Mouse (Mus musculus) kidney, postnatal 4 days (tissue): Measurements from ENCODE around the gene Arhgap32.
"Not testable (repeated sequence)": the region's sequence is repeated elsewhere in the genome, so short reads cannot be mapped to it uniquely, and the experiment has no call there.

Source experiments
- DNase-seq, 2 experiments: peaks; one replicate each; pipeline ENCODE4 v3.0.0; 2021; ENCODE audit warnings: mixed read lengths in 2 of 2

Arhgap32 gene

GRCm38 (mm10) chr9:32138616-32139015 lies 22.7 kb downstream of the Arhgap32 start:
- DNase-seq: no peak

GRCm38 (mm10) chr9:32139641-32140040 lies 23.7 kb downstream of the Arhgap32 start:
- no peak for DNase-seq

GRCm38 (mm10) chr9:32142834-32143233 lies 26.9 kb downstream of the Arhgap32 start:
- no peak for DNase-seq

- no peak for DNase-seq
Observed at GRCm38 (mm10) chr9:32143451-32143850, 27.5 kb downstream of the Arhgap32 start.

- DNase-seq: no peak
Observed at GRCm38 (mm10) chr9:32146257-32146996, 30.5 kb downstream of the Arhgap32 start.

DNA sequence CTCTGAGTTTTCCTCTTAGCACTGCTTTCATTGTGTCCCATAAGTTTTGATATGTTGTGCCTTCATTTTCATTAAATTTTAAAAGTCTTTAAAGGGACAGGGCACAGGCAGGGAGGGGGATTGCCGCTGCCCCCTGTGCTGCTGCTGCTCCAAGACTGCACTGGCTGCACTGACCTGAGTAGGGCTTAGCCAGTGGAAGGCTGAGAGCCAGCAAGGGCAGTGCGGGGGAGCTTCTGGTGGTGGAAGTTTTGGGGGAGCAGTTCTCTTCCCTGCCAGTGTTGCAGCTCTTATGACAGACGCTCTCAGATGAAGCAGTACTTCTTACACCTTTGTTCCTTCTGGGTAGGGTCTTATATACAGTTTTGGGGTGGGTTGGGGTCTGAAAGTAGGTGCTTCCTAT lies 33.3 kb downstream of the Arhgap32 start:
- DNase-seq: no peak

- DNase-seq: no peak
Observed at GRCm38 (mm10) chr9:32149836-32150642, 34.1 kb downstream of the Arhgap32 start.

GRCm38 (mm10) chr9:32154727-32155371 lies 38.9 kb downstream of the Arhgap32 start:
- no peak for DNase-seq

DNA sequence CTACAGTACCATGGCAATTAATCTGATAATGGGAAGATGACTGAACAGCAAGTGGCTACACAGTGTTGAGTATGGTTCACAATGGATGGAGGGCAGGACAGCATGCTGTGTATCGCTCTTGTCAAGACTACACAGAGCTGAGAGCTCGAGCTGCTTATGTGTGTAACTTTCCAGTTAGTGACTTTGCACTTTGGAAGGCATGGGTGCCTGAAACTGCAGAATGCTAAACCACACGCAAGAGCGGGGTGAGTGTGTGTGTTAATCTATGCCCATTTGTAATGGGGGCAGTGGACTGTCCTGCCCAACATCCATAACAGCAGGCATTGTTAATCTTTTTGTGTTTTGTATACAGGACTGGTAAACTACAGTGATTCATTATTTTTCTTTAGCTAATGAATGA lies 40.8 kb downstream of the Arhgap32 start:
- DNase-seq: peak in 1 of 2 experiments; percentile 31

GRCm38 (mm10) chr9:32157201-32157600 lies 41.3 kb downstream of the Arhgap32 start:
- no peak for DNase-seq

DNA sequence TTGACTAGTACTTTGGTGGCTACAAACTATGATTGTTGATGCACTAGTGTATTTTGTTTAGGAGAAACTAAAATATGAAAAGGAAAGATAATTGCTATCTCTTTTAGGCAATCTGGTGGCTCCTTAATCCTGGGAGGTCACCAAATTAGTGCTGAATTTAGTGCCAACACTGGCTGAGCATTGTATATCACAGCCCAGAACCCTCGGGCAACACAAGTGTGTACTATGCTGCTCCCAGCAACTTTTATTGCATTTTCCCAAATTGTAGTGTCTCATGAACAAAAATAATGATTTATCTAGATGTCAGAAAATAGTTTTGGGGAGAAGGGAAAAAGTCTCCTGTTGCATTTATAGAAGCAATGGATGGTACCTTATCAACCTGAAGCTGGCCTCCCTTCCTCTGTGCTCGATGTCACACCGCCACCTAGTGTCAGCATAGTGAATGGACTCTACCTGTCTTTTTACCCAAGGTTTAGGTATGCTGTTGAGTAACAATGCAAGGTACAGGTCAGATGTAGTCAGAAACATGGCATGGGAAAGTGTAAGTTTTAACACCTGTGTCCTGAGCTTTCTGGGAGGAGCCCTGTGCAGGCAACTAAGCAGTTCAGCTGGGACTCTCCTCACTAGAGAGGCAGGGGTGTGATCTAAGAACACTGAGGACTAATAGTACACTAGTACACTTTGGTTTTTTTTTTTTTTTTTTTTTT lies 43.1 kb downstream of the Arhgap32 start:
- peak; percentile 81 for DNase-seq

DNA sequence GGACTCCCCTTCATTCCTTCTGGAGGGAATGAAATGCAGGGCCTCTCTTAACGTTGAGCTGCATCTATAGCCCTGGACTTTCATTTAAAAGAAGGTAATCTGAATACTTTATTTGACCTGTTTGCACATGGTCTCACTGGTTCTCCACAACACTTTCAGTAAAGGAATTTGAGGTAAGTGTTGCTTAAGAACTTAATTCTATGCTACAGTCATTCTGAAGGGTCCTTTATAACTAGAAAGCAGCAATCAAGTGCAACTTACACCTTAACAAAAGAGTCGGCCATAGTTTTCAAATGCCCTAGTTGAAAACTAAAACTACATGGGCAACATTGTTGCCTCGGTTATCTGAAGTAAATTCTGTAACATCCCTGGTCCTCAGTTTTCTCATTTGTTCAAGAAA lies 43.8 kb downstream of the Arhgap32 start:
- no peak for DNase-seq

DNA sequence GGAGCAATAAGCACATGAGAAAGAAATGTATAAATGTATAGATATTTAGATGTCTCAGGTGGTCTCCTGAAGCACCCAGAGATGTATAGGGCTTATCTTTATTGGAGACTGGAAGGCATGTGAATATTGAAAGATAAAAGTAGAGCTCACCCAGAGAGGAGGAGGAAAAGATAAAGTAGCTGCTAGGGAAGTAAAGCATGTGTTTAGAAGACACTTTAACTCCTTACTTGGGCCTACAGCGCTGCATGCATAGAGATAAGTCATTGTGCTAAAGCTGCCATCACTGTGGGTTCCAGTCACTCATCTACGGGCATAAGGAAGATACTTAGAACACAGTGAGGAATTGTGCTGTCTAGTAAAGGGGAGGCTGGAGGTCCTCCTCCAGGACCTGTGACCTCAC lies 46.9 kb downstream of the Arhgap32 start:
- DNase-seq: no peak

- not testable (repeated sequence) for DNase-seq
Observed at GRCm38 (mm10) chr9:32163820-32164219, 47.9 kb downstream of the Arhgap32 start.

DNA sequence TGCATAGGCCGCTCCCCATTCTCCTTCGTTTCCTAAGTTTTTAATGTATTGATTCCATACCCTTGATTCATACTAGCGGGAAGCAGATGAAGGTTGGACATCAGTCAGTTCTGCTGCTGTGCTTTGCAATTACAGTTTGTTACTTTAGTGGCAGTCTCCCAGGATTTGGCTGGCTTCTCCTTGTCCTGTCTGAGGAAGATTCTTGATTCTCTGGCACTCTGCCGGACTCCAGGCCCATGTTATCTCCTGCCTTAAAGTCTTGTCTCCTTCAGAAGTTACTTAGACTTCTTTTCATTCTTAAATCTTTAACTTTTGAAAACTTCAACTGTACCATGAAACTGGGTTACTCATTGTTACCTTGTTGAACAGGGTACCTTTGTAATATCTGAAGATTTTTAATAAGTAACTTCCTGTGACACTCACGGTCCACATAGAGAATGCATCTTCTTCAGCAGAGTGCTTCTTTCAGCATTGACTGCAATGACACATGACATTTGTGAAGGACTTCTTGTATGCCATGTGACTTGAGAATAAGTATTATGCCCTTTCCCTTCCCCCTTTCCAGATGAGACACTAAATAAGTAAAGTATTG lies 52.7 kb downstream of the Arhgap32 start:
- DNase-seq: peak; percentile 10 to 30

DNA sequence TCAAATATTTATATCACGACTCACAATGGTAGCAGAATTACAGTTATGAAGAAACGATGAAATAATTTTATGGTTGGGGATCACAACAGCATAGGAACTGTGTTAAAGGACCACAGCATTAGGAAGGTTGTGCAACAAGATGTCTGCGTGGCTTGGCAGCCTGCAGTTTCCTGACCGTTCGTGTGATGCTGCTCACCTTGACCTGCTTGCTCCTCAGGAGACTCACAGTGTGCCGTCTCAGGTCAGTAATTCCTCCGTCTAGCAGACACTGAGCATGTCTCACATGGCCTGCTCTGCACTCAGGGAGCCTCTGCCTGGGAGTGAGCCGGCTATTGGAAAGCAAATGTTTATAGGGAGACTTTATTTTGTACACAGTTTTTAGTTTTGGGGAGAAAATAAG lies 54.8 kb downstream of the Arhgap32 start:
- DNase-seq: peak in 1 of 2 experiments; percentile 28

DNA sequence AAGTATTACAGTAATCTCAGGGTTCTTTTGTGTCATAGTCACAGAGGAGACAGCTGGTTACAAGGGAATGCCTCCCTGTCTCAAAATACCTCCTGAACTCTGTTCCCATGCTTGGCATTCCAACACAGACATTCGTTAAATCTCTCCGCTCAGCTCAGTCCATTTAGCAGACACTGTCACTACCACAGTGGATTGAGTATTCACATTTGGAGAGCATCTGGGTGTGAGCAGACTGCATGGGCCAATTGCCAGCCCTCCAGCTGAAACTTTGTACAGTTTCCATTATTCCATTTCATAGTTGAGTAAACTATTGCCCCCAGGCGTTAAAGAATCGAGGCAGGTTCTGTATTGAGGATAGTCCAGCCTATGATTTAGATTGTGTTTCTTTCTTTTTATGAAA lies 60.7 kb downstream of the Arhgap32 start:
- DNase-seq: peak; percentile 30 to 35

GRCm38 (mm10) chr9:32181170-32181569 lies 65.2 kb downstream of the Arhgap32 start:
- no peak for DNase-seq

- peak; percentile 47 to 59 for DNase-seq
Observed at GRCm38 (mm10) chr9:32186489-32186888, 70.6 kb downstream of the Arhgap32 start.

DNA sequence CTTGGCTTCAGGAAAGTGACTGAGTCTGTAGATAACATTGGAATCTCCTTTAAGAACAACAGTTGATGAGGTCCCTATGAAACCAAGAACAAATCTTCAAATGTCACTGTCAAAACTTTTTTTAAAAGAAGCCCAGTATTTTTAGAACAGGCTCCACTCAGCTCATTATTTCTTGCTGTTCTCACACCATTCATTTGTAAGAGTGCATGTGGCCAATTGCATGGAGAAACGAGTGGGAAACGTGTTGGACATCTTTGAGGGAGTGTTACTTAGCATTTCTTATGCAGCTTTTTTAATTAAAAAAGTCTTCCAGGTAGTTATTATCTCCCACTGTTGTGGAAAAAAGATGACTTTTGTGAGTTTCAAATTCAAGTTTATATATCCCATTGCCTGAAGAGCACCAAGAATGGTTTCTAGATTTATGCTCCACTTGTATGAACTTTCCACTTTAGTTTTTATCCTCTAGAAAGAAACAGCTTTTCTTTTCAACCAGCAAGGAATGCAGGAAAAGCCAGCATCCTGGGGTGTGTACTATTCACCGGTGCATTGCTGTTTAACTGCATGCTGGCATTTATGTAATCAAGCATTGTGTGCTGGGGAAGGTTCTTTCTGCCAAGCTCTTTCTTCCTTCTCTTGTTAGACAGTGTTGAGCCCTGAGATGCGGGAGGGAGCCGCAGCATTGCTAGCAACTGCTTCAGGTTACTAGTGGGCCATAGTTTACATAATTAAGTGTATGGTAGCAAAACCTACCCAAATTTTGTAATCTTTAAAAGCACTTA lies 76.5 kb downstream of the Arhgap32 start:
- DNase-seq: no peak

- DNase-seq: no peak
Observed at GRCm38 (mm10) chr9:32204450-32204990, 88.6 kb downstream of the Arhgap32 start.
